Mouse (Mus musculus): ENCODE data around the gene Vmn1r26.
"Not testable (repeated sequence)": the region's sequence is repeated elsewhere in the genome, so short reads cannot be mapped to it uniquely, and the experiment has no call there.

Gene Vmn1r26

DNA sequence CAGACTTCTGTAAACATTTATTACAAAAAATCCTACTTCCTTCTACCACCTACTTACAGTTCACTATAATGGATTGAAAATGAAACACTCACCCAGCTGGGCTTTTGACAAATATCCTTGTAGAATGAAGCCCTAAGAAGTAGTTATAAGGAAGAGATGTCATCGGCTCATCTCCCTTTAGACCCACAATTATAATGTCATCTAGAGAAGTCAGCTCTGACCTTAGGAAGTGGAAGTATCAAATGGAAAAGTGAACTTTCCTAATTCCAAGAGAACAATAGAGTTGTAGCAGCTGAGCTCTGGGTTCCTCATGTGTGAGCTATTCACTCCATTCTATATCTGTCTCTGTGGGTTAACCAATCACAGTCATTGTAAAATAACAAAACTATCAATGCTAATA, at the start of gene Vmn1r26:
Gene Vmn1r26, minus strand, starts transcription at position 101 of the 400 bp plus-strand sequence.
- DNase-seq = no peak

DNA sequence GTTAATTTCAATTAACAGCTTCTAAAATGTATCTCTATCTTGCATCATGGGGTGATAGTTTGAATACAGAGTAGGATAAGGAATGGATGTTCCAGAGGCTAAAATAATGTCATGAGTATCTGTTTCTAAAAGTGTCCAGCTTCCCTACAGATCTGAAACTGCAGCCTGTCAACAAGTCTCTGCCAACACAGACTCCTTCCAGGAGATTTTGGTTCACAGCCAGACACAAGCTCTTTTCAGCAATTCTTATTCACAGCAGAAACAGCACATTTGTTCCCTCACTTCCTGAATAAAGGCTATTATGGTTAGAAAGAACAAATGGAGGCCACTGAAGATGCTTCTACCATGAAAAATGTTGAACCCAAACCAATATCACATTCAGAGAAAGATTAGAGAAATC, 29.1 kb upstream of the Vmn1r26 start:
- DNase-seq = no peak

DNA sequence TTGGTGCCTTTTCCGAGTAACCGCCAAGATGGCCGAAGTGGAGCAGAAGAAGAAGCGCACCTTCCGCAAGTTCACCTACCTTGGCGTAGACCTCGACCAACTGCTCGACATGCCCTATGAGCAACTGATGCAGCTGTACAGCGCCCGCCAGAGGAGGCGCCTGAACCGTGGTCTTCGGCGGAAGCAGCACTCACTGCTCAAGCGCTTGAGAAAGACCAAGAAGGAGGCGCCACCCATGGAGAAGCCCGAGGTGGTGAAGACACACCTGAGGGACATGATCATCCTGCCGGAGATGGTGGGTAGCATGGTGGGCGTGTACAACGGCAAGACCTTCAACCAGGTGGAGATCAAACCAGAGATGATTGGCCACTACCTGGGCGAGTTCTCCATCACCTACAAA, 2.5 kb upstream of the Vmn1r26 start:
- not testable (repeated sequence) for DNase-seq

DNA sequence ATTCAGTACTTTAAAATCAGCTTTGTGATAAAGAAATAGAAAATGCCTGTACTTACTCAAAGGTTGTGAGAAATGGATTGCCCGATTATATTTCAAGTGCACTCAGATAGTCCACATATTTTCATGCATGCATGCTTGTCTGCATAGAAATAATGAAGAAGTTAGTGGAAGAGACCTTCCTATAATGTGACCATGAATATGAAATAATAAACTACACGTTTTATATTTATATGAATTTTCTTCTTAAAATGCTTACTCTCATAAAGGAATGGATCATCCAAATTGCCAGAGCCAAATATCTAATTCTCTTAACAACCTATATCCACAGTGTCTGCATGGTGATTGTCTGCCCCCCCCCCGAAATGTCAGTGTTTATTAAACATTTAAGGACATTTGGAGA, 34.2 kb downstream of the Vmn1r26 start, which contains the start of gene Vmn1r25:
Gene Vmn1r25, minus strand, starts transcription at position 101 of the 400 bp plus-strand sequence.
- no peak for DNase-seq

DNA sequence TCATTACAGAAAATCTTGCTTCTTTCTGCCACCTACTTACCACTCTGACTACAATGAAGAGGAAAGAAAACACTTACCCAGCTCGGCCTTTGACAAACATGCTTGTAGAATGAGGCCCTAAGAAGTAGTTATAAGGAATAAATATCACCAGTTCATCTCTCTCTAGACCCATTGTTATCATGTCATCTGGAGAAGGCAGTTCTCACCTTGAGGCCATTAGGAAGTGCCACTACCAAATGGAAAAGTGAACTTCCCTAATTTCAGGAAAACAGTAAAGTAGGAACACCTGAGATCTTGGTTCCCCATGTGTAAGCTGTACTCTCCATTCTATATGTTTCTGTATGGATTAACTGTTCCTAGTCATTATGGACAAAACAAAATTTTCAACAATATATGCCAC, 53.6 kb downstream of the Vmn1r26 start, which contains the start of gene Vmn1r24:
Gene Vmn1r24, minus strand, starts transcription at position 101 of the 400 bp plus-strand sequence.
- DNase-seq = not testable (repeated sequence)
